Mouse (Mus musculus) stomach, embryonic 15.5 days (tissue): Measurements from ENCODE around the gene Mex3a. TPM values are rescaled to one million over a fixed set of nuclear protein-coding genes. Genes with fewer than 3 reads are reported as not detected.

Experiments used
- ATAC-seq: fragments of 200-750 bp; cut with Nextera tagmentation; 2 replicates; pipeline ENCODE4 v1.8.0; 2017; ENCODE audit warnings: low read depth, moderate number of reproducible peaks, moderate TSS enrichment; ENCODE audit not compliant: insufficient read depth, low FRiP score
- H3K27ac ChIP-seq: fragments of 300-500 bp; sonication (generic); 2 replicates; pipeline ENCODE4 v1.5.1; 2015; ENCODE audit warnings: mild to moderate bottlenecking, inconsistent platforms
- H3K27me3 ChIP-seq: fragments of 300-500 bp; sonication (generic); replicated peaks from 2 replicates; pipeline ENCODE4 v1.6.1; 2015; ENCODE audit warnings: inconsistent platforms
- H3K36me3 ChIP-seq: fragments of 300-500 bp; sonication (generic); 2 replicates; pipeline ENCODE4 v1.6.1; 2015; ENCODE audit warnings: inconsistent platforms
- H3K4me1 ChIP-seq: fragments of 300-500 bp; sonication (generic); 2 replicates; pipeline ENCODE4 v1.6.1; 2015; ENCODE audit warnings: inconsistent platforms
- H3K4me2 ChIP-seq: fragments of 300-500 bp; sonication (generic); 2 replicates; pipeline ENCODE4 v1.6.1; 2015; ENCODE audit warnings: mild to moderate bottlenecking, inconsistent platforms
- H3K4me3 ChIP-seq: fragments of 300-500 bp; sonication (generic); replicated peaks from 2 replicates; pipeline ENCODE4 v1.5.1; 2015; ENCODE audit warnings: inconsistent platforms
- H3K9ac ChIP-seq: fragments of 300-500 bp; sonication (generic); 2 replicates; pipeline ENCODE4 v1.6.1; 2015; ENCODE audit warnings: inconsistent platforms
- H3K9me3 ChIP-seq: fragments of 300-500 bp; sonication (generic); 2 replicates; pipeline ENCODE4 v1.6.1; 2016; ENCODE audit warnings: inconsistent platforms
- WGBS: fragments of 180-500 bp; shearing (Covaris S2); methylation state at CpG from one replicate; pipeline ENCODE4 v1.1.7; 2015; 5-methylcytosine and 5-hydroxymethylcytosine counted together
- polyA plus RNA-seq: library from polyadenylated mRNA; unstranded; fragments of >200 nt; fragmentation: Nextera tagmentation; extraction: Ambion mirVana; gene quantifications from 2 replicates; pipeline ENCODE4 v1.2.1, GENCODE M21; 2015

Gene Mex3a
- polyA plus RNA-seq, 1 experiment from 2014 or later: 11.9 TPM

GRCm38 (mm10) chr3:88531348-88532298, 572 bp upstream of the Mex3a start:
- H3K4me2 ChIP-seq: peak overlapping the region; percentile 73
- peak overlapping the region; percentile 90 for H3K4me3 ChIP-seq
- peak overlapping the region; percentile 94 for H3K27ac ChIP-seq
- H3K4me1 ChIP-seq: peaks cover 62% of the 10 kb centered on the region
- peak overlapping the region; percentile 87 for H3K9ac ChIP-seq
- ATAC-seq: peak; percentile 78
- H3K27me3 ChIP-seq: no peaks in the 10 kb centered on the region
- H3K9me3 ChIP-seq: no peaks in the 10 kb centered on the region
- under 1% methylated on average over 61 of the region's 63 CpGs for WGBS
- H3K36me3 ChIP-seq: no peaks in the 10 kb centered on the region

GRCm38 (mm10) chr3:88532689-88533511, 705 bp downstream of the Mex3a start:
- H3K9me3 ChIP-seq: no peaks in the 10 kb centered on the region
- no peaks in the 10 kb centered on the region for H3K27me3 ChIP-seq
- H3K9ac ChIP-seq: peak overlapping the region; percentile 87
- H3K4me2 ChIP-seq: peak overlapping the region; percentile 73
- peak; percentile 11 for ATAC-seq
- H3K36me3 ChIP-seq: peaks cover 8% of the 10 kb centered on the region
- H3K4me3 ChIP-seq: peak overlapping the region; percentile 90
- under 1% methylated on average over 39 of the region's 40 CpGs for WGBS
- peaks cover 68% of the 10 kb centered on the region for H3K4me1 ChIP-seq
- peak overlapping the region; percentile 94 for H3K27ac ChIP-seq

GRCm38 (mm10) chr3:88533706-88534105, 1.5 kb downstream of the Mex3a start:
- H3K27me3 ChIP-seq: no peaks in the 10 kb centered on the region
- ATAC-seq: no peak
- H3K4me3 ChIP-seq: peak overlapping the region; percentile 90
- H3K9ac ChIP-seq: peak overlapping the region; percentile 87
- peak overlapping the region; percentile 94 for H3K27ac ChIP-seq
- peaks cover 16% of the 10 kb centered on the region for H3K36me3 ChIP-seq
- peaks cover 71% of the 10 kb centered on the region for H3K4me1 ChIP-seq
- no peaks in the 10 kb centered on the region for H3K9me3 ChIP-seq
- peak overlapping the region; percentile 73 for H3K4me2 ChIP-seq
- 2% methylated on average over 4 of the region's 5 CpGs for WGBS

- WGBS: 31% methylated on average over 3 of the region's 3 CpGs
Observed at GRCm38 (mm10) chr3:88535005-88535404, 2.8 kb downstream of the Mex3a start.

GRCm38 (mm10) chr3:88535527-88535926, 3.3 kb downstream of the Mex3a start:
- Histone ChIP-seq H3K36me3 (peaks cover 25% of the 10 kb centered on the region), H3K27ac (no peak overlapping the region), H3K9me3 (no peaks in the 10 kb centered on the region), H3K4me3 (no peak overlapping the region), H3K27me3 (no peaks in the 10 kb centered on the region), H3K9ac (no peak overlapping the region), H3K4me2 (peak overlapping the region; percentile 73), H3K4me1 (peaks cover 64% of the 10 kb centered on the region)
- no peak for ATAC-seq
- 53% methylated on average over 4 of the region's 4 CpGs for WGBS

More at GRCm38 (mm10) chr3:88535005-88535404, 2.8 kb downstream of the Mex3a start:
- H3K4me2 ChIP-seq: peak overlapping the region; percentile 73
- peaks cover 68% of the 10 kb centered on the region for H3K4me1 ChIP-seq
- H3K9me3 ChIP-seq: no peaks in the 10 kb centered on the region
- ATAC-seq: no peak
- no peak overlapping the region for H3K27ac ChIP-seq
- H3K9ac ChIP-seq: no peak overlapping the region
- H3K27me3 ChIP-seq: no peaks in the 10 kb centered on the region
- peak overlapping the region; percentile 90 for H3K4me3 ChIP-seq
- H3K36me3 ChIP-seq: peaks cover 19% of the 10 kb centered on the region

- Histone ChIP-seq H3K9me3 (no peaks in the 10 kb centered on the region), H3K4me1 (peaks cover 62% of the 10 kb centered on the region), H3K4me2 (peak overlapping the region; percentile 73), H3K4me3 (peak overlapping the region; percentile 25), H3K27me3 (no peaks in the 10 kb centered on the region), H3K36me3 (peaks cover 26% of the 10 kb centered on the region), H3K27ac (peak overlapping the region; percentile 37; the same call in 1 of the 2 replicates), H3K9ac (no peak overlapping the region)
- WGBS: 6% methylated on average over 64 of the region's 64 CpGs
- ATAC-seq: peak; percentile 56
Observed at GRCm38 (mm10) chr3:88536103-88536930, 4.1 kb downstream of the Mex3a start.

- 74% methylated on average over 6 of the region's 6 CpGs for WGBS
- H3K4me1 ChIP-seq: peaks cover 62% of the 10 kb centered on the region
- no peaks in the 10 kb centered on the region for H3K9me3 ChIP-seq
- H3K36me3 ChIP-seq: peaks cover 26% of the 10 kb centered on the region
- H3K27ac ChIP-seq: peak overlapping the region; percentile 37; the same call in 1 of the 2 replicates
- no peak for ATAC-seq
- H3K9ac ChIP-seq: no peak overlapping the region
- H3K27me3 ChIP-seq: no peaks in the 10 kb centered on the region
- peak overlapping the region; percentile 25 for H3K4me3 ChIP-seq
- H3K4me2 ChIP-seq: peak overlapping the region; percentile 73; the same call in 1 of the 2 replicates
Observed at GRCm38 (mm10) chr3:88537146-88537545, 5.0 kb downstream of the Mex3a start.

- peaks cover 61% of the 10 kb centered on the region for H3K4me1 ChIP-seq
- H3K36me3 ChIP-seq: peaks cover 26% of the 10 kb centered on the region
- no peak for ATAC-seq
- no peaks in the 10 kb centered on the region for H3K27me3 ChIP-seq
- no peaks in the 10 kb centered on the region for H3K9me3 ChIP-seq
- H3K9ac ChIP-seq: no peak overlapping the region
- H3K4me3 ChIP-seq: no peak overlapping the region
- no peak overlapping the region for H3K27ac ChIP-seq
- no peak overlapping the region for H3K4me2 ChIP-seq
- 46% methylated on average over 9 of the region's 9 CpGs for WGBS
Observed at GRCm38 (mm10) chr3:88538271-88539145, 6.3 kb downstream of the Mex3a start.

GRCm38 (mm10) chr3:88539397-88539796, 7.2 kb downstream of the Mex3a start:
- H3K27me3 ChIP-seq: no peaks in the 10 kb centered on the region
- H3K4me1 ChIP-seq: peaks cover 52% of the 10 kb centered on the region
- no peaks in the 10 kb centered on the region for H3K9me3 ChIP-seq
- H3K27ac ChIP-seq: no peak overlapping the region
- ATAC-seq: no peak
- H3K9ac ChIP-seq: no peak overlapping the region
- peaks cover 26% of the 10 kb centered on the region for H3K36me3 ChIP-seq
- H3K4me2 ChIP-seq: no peak overlapping the region
- 33% methylated on average over 3 of the region's 3 CpGs for WGBS
- no peak overlapping the region for H3K4me3 ChIP-seq

- Histone ChIP-seq H3K4me1 (peaks cover 45% of the 10 kb centered on the region), H3K4me2 (no peak overlapping the region), H3K9ac (no peak overlapping the region), H3K9me3 (no peaks in the 10 kb centered on the region), H3K36me3 (peaks cover 26% of the 10 kb centered on the region), H3K4me3 (no peak overlapping the region), H3K27ac (no peak overlapping the region), H3K27me3 (no peaks in the 10 kb centered on the region)
- no peak for ATAC-seq
- WGBS: 52% methylated on average over 5 of the region's 5 CpGs
Observed at GRCm38 (mm10) chr3:88540085-88540484, 7.9 kb downstream of the Mex3a start.
